In the genomic region with DNA sequence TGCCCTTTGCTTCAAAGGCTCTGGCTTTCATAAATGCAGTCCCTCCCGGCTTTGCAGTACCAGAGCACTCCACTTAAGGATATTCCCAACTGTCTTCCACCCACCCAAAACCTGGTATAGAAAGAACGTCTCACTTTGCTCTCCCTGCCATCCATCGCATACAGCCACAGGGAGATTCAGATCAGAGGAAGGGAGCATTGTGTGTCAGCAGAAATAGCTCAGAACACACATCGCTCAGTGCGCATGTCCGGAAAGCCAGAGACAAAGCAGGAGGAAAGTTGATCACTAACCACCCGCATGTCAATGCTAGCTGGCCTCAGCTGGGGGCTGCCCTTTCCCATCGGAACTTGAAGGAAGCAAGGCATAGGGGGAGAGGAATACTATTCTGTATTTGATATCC, we compare ENCODE assay signal across 14 mouse cellular contexts. TPM values are rescaled to one million over a fixed set of nuclear protein-coding genes. Genes with fewer than 3 reads are reported as not detected.
DNase-seq lines count a peak whose midpoint lies in the region; ATAC-seq and TF ChIP-seq lines count a peak whose summit lies in the region.
"Had no signal": no experiment of that assay in that cellular context is flagged by ENCODE, and none has a peak within 500 bp of the region (broad histone marks: within the 10 kb centered on the region; RNA-seq: fewer than 3 reads in every experiment).

No protein-coding gene starts in this region.

- no peaks in the 10 kb centered on the region for H3K9me3 ChIP-seq in embryonic facial prominence, embryonic 13.5 days
- no peaks in the 10 kb centered on the region for H3K9me3 ChIP-seq in embryonic facial prominence, embryonic 10.5 days
- no peaks in the 10 kb centered on the region; the same call in 1 of the 2 replicates for H3K9me3 ChIP-seq in megakaryocyte, embryonic 14.5 days
- no peaks in the 10 kb centered on the region for H3K9me3 ChIP-seq in liver, postnatal 0 days (ENCODE audit: low read length)
- H3K9me3 ChIP-seq: hindbrain, embryonic 10.5 days; kidney, embryonic 15.5 days; limb, embryonic 10.5 days; neural tube, embryonic 13.5 days had no signal

- no peaks in the 10 kb centered on the region for H3K27me3 ChIP-seq in embryonic facial prominence, embryonic 13.5 days
- H3K27me3 ChIP-seq in embryonic facial prominence, embryonic 10.5 days (replicated peaks; ENCODE audit: low read depth, poor library complexity, severe bottlenecking): no peaks in the 10 kb centered on the region
- H3K27me3 ChIP-seq in megakaryocyte, embryonic 14.5 days (replicated peaks): no peaks in the 10 kb centered on the region
- no peaks in the 10 kb centered on the region for H3K27me3 ChIP-seq in liver, postnatal 0 days (ENCODE audit: insufficient read depth, low read length)
- H3K27me3 ChIP-seq: kidney, embryonic 15.5 days; neural tube, embryonic 13.5 days had no signal

- H3K4me3 ChIP-seq in embryonic facial prominence, embryonic 13.5 days: no peak overlapping the region
- H3K4me3 ChIP-seq in embryonic facial prominence, embryonic 10.5 days: no peak overlapping the region
- H3K4me3 ChIP-seq in megakaryocyte, embryonic 14.5 days (replicated peaks): peak overlapping the region; percentile 88
- peak overlapping the region; percentile 30; the same call in 1 of the 2 replicates for H3K4me3 ChIP-seq in liver, postnatal 0 days (ENCODE audit: low read depth, low read length)
- H3K4me3 ChIP-seq: hindbrain, embryonic 10.5 days; kidney, embryonic 15.5 days; limb, embryonic 10.5 days; neural tube, embryonic 13.5 days had no signal

- no peak overlapping the region for H3K27ac ChIP-seq in embryonic facial prominence, embryonic 13.5 days
- no peak overlapping the region for H3K27ac ChIP-seq in embryonic facial prominence, embryonic 10.5 days (replicated peaks)
- H3K27ac ChIP-seq in liver, postnatal 0 days (ENCODE audit: low read depth): peak overlapping the region; percentile 57
- H3K27ac ChIP-seq: hindbrain, embryonic 10.5 days; kidney, embryonic 15.5 days; limb, embryonic 10.5 days; neural tube, embryonic 13.5 days had no signal

- peaks cover 15% of the 10 kb centered on the region for H3K4me1 ChIP-seq in embryonic facial prominence, embryonic 13.5 days
- peaks cover 12% of the 10 kb centered on the region for H3K4me1 ChIP-seq in embryonic facial prominence, embryonic 10.5 days
- H3K4me1 ChIP-seq in megakaryocyte, embryonic 14.5 days: peaks cover 52% of the 10 kb centered on the region
- H3K4me1 ChIP-seq in liver, postnatal 0 days (ENCODE audit: insufficient read depth): 0 out of 2 replicates have a peak, but pooled peaks cover 7% of the 10 kb centered on the region
- H3K4me1 ChIP-seq: kidney, embryonic 15.5 days; neural tube, embryonic 13.5 days had no signal

- H3K36me3 ChIP-seq in embryonic facial prominence, embryonic 13.5 days: peaks cover 26% of the 10 kb centered on the region
- peaks cover 52% of the 10 kb centered on the region for H3K36me3 ChIP-seq in embryonic facial prominence, embryonic 10.5 days (replicated peaks)
- H3K36me3 ChIP-seq in megakaryocyte, embryonic 14.5 days (replicated peaks; ENCODE audit: low read length): peaks cover 4% of the 10 kb centered on the region
- H3K36me3 ChIP-seq in liver, postnatal 0 days (replicated peaks; ENCODE audit: insufficient read depth, low read length): peaks cover 22% of the 10 kb centered on the region

- H3K9ac ChIP-seq in embryonic facial prominence, embryonic 13.5 days: no peak overlapping the region
- peak overlapping the region; percentile 39; the same call in 1 of the 2 replicates for H3K9ac ChIP-seq in liver, postnatal 0 days (replicated peaks)
- H3K9ac ChIP-seq: kidney, embryonic 15.5 days; neural tube, embryonic 13.5 days had no signal

- ATAC-seq in embryonic facial prominence, embryonic 13.5 days (ENCODE audit: insufficient number of reproducible peaks, insufficient read depth, low FRiP score, low TSS enrichment, low read depth): no peak
- no peak for ATAC-seq in megakaryocyte, adult 5-6 weeks (ENCODE audit: poor library complexity, severe bottlenecking)
- ATAC-seq in common myeloid progenitor, adult 5-6 weeks (replicated peaks; ENCODE audit: low read depth, poor library complexity, severe bottlenecking): peak; percentile 23
- no peak for ATAC-seq in liver, postnatal 0 days

- 65% methylated on average over 8 of the region's 8 CpGs for WGBS in embryonic facial prominence, embryonic 13.5 days
- WGBS in embryonic facial prominence, embryonic 10.5 days: 77% methylated on average over 8 of the region's 8 CpGs
- WGBS in liver, postnatal 0 days (ENCODE audit: insufficient replicate concordance): 52% methylated on average over 8 of the region's 8 CpGs

- H3K4me2 ChIP-seq in embryonic facial prominence, embryonic 13.5 days: peak overlapping the region; percentile 30; the same call in 1 of the 2 replicates
- peak overlapping the region; percentile 68 for H3K4me2 ChIP-seq in liver, postnatal 0 days (ENCODE audit: low read depth, low read length)
- H3K4me2 ChIP-seq: kidney, embryonic 15.5 days; neural tube, embryonic 13.5 days had no signal

- TF ChIP-seq EP300 in liver, postnatal 0 days (IDR thresholded peaks at IDR 0.05; ENCODE audit: low read depth): no peak

- no peak for TF ChIP-seq CTCF in liver, postnatal 0 days (IDR thresholded peaks at IDR 0.05; ENCODE audit: low read depth)

- no peak for DNase-seq in embryonic facial prominence, embryonic 10.5 days (ENCODE audit: low spot score)
- no peak for DNase-seq in liver, postnatal 0 days
- DNase-seq in lung, postnatal 36 days: no peak
- no peak for DNase-seq in adrenal gland, postnatal 14 days
- DNase-seq: cerebellum, adult 9-11 months had no signal

RNA-seq across cellular contexts. Expression of a gene that starts 38.5 kb away (rescaled TPM):
- 0.11 and 2.1 TPM in 2 replicates for polyA plus RNA-seq in embryonic facial prominence, embryonic 13.5 days (2015; fragmentation: Nextera tagmentation; extraction: Ambion mirVana)
- polyA plus RNA-seq in embryonic facial prominence, embryonic 10.5 days (2016; fragmentation: Nextera tagmentation; extraction: Ambion mirVana): 0.10 and 0.14 TPM in 2 replicates
- polyA plus RNA-seq in megakaryocyte, embryonic 14.5 days (2012; ENCODE audit: insufficient read depth, low replicate concordance): 11.6 and 21.1 TPM in 2 replicates
- total RNA-seq in megakaryocyte, adult 5-6 weeks (2015): 1.2 and 2.1 TPM in 2 replicates
- total RNA-seq in megakaryocyte, adult 5-6 weeks (2017): 0.81 and 1.8 TPM in 2 replicates
- 185 and 198 TPM in 2 replicates for total RNA-seq in common myeloid progenitor, adult 5-6 weeks (2017)
- polyA plus RNA-seq in liver, postnatal 0 days (2015; fragmentation: Nextera tagmentation; extraction: Ambion mirVana): 1.2 TPM in 2 replicates
- total RNA-seq in adrenal gland, postnatal 14 days (2021): 0.22 TPM in 1 of 2 replicates, not detected in the other
- total RNA-seq: heart, adult 18-20 months had no signal
- polyA plus RNA-seq: neural tube, embryonic 13.5 days had no signal

Comparison
In these comparisons a context has a peak if more than half of its experiments do, and no peak if none do; other contexts are left out.
1. H3K4me3 ChIP-seq: peak in megakaryocyte, embryonic 14.5 days (single experiment) and liver, postnatal 0 days (single experiment); none in embryonic facial prominence, embryonic 13.5 days (single experiment) and embryonic facial prominence, embryonic 10.5 days (single experiment).